Mouse (Mus musculus): ENCODE measurements around the gene Sh2b2.
"Not testable (repeated sequence)": the region's sequence is repeated elsewhere in the genome, so short reads cannot be mapped to it uniquely, and the experiment has no call there.

Gene Sh2b2

GRCm38 (mm10) chr5:136241161-136241560 lies 5.2 kb downstream of the Sh2b2 start:
- intact Hi-C loops (cut with DNase I), result no loop called here

GRCm38 (mm10) chr5:136240381-136240780 lies 6.0 kb downstream of the Sh2b2 start:
- intact Hi-C loops (cut with DNase I), result no loop called here

- intact Hi-C loops (cut with DNase I), result no loop called here
Measured at GRCm38 (mm10) chr5:136237607-136238006, 8.7 kb downstream of the Sh2b2 start.

- intact Hi-C loops (cut with DNase I), result no loop called here
Measured at GRCm38 (mm10) chr5:136236611-136237010, 9.7 kb downstream of the Sh2b2 start.

DNA sequence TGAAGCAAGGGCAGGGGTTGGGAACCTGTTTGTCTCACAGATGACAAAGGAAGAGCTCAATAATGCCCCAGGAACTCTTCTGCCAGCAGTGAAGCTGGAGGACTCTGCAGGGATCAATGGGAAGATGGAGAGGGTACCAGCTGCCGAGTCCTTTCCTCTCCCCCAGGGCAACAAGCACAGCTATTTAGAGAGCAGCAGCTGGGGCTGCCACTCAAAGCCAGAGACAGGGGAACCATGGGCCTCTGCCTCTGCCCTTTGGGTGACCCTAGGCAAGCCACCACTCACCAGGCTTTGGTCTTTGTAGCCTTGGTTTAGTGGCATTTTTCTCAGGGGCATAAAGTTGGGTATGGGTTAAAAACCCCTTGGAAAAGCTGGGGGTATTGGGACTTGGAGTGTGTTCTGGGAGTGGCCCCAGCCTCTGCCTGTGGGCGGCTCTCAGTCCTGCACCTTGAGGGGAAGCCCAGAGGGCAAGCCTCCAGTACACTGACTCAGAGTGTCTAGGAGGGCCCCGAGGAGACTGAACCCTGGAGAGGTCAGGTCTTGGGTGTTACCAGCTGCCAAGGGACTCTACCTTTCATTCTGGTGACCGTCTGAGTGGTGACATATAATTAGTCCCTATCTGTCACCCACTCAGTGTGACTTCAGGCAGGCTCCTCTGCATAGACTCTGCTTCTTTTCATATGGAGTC lies 15.9 kb downstream of the Sh2b2 start:
- intact Hi-C loops (cut with DNase I), result no loop called here

GRCm38 (mm10) chr5:136226246-136226876 lies 20.0 kb downstream of the Sh2b2 start:
- intact Hi-C loops (cut with DNase I), result no loop called here

DNA sequence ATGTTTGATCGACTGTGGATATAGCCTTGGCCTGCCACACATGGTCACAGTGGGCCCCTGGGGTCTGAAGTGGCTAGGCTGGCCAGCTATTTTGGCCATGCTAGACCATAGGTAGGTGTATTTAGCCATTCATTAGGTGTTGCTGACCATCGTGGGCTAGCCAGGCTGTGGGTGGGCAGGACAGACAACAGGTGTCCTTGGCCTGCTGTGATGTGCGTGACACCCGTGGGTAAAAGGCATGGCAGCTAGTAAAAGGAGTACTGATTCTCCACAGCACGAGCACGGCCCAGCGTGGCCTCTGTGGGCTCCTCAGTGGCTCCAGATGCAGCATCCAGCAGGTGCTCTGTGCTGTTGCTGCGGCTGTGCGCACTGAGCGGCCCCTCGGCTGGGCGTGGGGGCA lies 27.8 kb downstream of the Sh2b2 start:
- intact Hi-C loops (cut with DNase I), result no loop called here

DNA sequence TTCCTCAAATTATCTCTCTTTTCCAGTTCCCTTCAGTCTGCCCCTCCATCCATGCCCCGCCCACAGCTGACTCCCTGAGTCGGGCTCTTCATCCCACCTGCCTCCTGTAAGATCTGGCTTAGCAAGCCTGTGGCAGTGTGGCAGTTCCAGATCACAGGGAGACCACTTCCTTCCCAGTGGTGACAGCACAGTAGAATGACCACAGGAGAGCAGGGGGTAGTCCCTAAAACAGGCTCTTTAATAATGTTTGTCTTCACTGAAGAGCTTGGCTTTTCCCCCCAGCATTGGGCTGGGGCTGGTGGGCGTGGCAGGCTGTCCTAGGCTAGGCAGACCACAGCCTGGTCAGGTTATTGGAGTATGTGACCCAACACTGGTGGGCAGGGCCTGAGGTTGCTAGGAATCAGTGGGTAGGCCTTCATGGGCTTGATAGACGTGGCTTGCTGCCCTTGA lies 28.4 kb downstream of the Sh2b2 start:
- intact Hi-C loops (cut with DNase I), result no loop called here

GRCm38 (mm10) chr5:136217004-136217665 lies 29.2 kb downstream of the Sh2b2 start:
- intact Hi-C loops (cut with DNase I), result no loop called here

- intact Hi-C loops (cut with DNase I), result no loop called here
Measured at GRCm38 (mm10) chr5:136215958-136216357, 30.4 kb downstream of the Sh2b2 start.

- intact Hi-C loops (cut with DNase I), result no loop called here
Measured at GRCm38 (mm10) chr5:136215211-136215610, 31.1 kb downstream of the Sh2b2 start.

DNA sequence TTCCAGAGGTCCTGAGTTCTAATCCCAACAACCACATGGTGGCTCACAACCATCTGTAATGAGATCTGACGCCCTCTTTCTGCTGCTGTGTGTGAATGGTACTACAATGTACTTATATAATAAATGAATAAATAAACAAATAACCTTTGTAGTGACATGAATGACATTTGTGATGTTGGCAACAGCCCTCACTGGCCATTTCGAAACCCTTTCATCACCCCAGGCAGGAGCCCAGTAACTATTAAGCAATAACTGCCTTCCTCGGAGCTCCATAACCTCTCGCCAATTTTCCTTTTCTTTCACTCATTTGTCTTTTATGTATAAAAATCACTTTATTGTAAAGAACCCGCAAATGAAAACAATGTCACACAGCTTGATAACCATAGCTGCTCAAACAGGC lies 32.6 kb downstream of the Sh2b2 start:
- intact Hi-C loops (cut with DNase I), result no loop called here

GRCm38 (mm10) chr5:136212716-136213115 lies 33.6 kb downstream of the Sh2b2 start:
- intact Hi-C loops (cut with DNase I), result no loop called here

GRCm38 (mm10) chr5:136211341-136212102 lies 34.8 kb downstream of the Sh2b2 start:
- intact Hi-C loops (cut with DNase I), result not testable (repeated sequence)

GRCm38 (mm10) chr5:136210549-136210948 lies 35.8 kb downstream of the Sh2b2 start:
- intact Hi-C loops (cut with DNase I), result no loop called here

DNA sequence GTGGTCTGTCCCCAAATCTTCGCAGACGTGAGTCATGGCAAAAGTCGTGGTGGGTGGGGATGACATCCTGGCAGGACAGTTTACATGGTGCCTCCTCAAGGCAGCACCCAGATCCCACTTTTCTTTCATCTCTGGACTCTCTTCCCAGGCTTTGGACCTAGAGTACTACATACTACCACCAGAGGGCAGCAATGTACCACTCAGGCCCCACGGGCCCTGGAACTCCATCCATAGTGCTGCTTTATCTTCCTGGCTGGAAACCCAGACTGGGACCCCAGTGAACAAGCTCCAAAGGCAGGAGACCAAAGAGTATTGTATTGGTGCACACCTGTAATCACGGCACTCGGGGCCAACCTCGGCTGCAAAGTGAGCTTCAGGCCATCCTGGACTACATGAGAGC lies 44.5 kb downstream of the Sh2b2 start:
- intact Hi-C loops (cut with DNase I), result loop anchor here (1.0 kb wide), 1 partner anchor 51 kb away; no protein-coding TSS in a partner anchor

- intact Hi-C loops (cut with DNase I), result no loop called here
Measured at GRCm38 (mm10) chr5:136199526-136199925, 46.8 kb downstream of the Sh2b2 start.

DNA sequence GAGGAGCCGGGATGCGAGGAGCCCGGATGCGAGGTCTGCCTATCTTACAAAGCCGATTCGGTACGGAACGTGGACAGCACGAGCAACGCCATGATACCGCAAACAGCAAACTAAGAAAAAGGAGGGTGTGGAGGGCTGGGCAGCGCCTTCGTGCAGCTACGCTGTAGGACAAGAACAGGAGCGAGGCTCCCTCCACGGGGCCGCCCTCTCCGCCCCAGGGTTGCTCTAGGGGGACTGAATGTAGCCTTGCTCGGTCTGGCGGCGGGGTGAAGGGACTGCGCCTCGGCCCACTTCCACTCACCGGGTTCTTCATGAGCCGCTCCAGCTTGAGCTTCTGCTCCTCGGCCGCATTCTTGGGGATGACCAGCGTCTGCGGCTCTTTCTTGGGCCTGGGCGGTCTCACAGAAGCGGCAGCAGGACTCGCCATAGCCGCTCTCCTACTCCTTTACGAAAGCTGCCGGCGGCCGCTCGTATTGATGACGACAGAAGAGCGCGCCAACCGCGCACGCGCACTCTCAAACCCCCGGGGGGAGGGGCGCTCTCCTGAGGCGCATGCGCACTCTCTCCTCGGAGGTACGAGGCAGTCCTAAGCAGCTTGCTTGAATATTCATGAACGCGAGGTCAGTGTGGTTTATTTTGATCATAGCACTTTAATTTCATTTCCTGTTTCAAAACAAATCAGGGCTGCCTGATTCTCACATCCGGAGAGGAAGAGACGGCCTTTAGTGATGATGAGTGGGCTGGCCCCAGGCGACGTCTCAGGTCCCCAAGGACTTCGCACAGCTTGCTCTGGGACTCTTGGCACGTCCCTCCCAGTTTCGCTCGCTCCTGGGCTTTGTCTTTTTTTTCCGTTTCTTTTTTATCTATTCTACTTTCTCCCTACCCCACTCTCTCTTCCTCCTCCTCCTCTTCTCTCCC lies 47.6 kb downstream of the Sh2b2 start, which contains the start of gene Prkrip1:
Gene Prkrip1 (minus strand): TSS at position 490 of the 918 bp plus-strand sequence.
- intact Hi-C loops (cut with DNase I), result no loop called here

- intact Hi-C loops (cut with DNase I), result no loop called here
Measured at GRCm38 (mm10) chr5:136191870-136192269, 54.5 kb downstream of the Sh2b2 start.

- intact Hi-C loops (cut with DNase I), result loop anchor here (5.0 kb wide), 1 partner anchor 49 kb away; the partner anchor contains the start of genes Alkbh4 and Lrwd1
Measured at GRCm38 (mm10) chr5:136186723-136187122, 59.6 kb downstream of the Sh2b2 start.
